In genomic region chr8:61273307-61274221, GRCm38 (mm10) we compare ENCODE assay signal across 15 mouse cellular contexts. TPM values are rescaled to one million over a fixed set of nuclear protein-coding genes. Genes with fewer than 3 reads are reported as not detected.
A peak's percentile ranks its signal among the peaks of the same experiment; 100 is the strongest.
DNase-seq lines count a peak whose midpoint lies in the region; ATAC-seq and TF ChIP-seq lines count a peak whose summit lies in the region.
"Had no signal": no experiment of that assay in that cellular context is flagged by ENCODE, and none has a peak within 500 bp of the region (broad histone marks: within the 10 kb centered on the region; RNA-seq: fewer than 3 reads in every experiment).

No protein-coding gene starts in this region.

- WGBS in forebrain, embryonic 10.5 days: 88% methylated on average over 17 of the region's 17 CpGs
- WGBS in forebrain, embryonic 11.5 days: 80% methylated on average over 17 of the region's 17 CpGs
- 85% methylated on average over 17 of the region's 17 CpGs for WGBS in midbrain, embryonic 10.5 days
- 86% methylated on average over 17 of the region's 17 CpGs for WGBS in midbrain, embryonic 14.5 days
- 88% methylated on average over 17 of the region's 17 CpGs for WGBS in cerebellum, adult 2 months

- no peak overlapping the region for H3K4me3 ChIP-seq in forebrain, embryonic 10.5 days
- no peak overlapping the region for H3K4me3 ChIP-seq in forebrain, embryonic 11.5 days (ENCODE audit: low read depth, low read length)
- H3K4me3 ChIP-seq in midbrain, embryonic 10.5 days: no peak overlapping the region
- no peak overlapping the region for H3K4me3 ChIP-seq in midbrain, embryonic 14.5 days (replicated peaks; ENCODE audit: low read depth, low read length)
- no peak overlapping the region for H3K4me3 ChIP-seq in cerebellum, adult 2 months (replicated peaks; ENCODE audit: insufficient read depth, low read depth, low read length)
- H3K4me3 ChIP-seq: hindbrain, embryonic 15.5 days; midbrain, embryonic 13.5 days had no signal

- no peak for ATAC-seq in forebrain, embryonic 11.5 days (replicated peaks; ENCODE audit: low FRiP score)
- no peak for ATAC-seq in midbrain, embryonic 14.5 days (ENCODE audit: low FRiP score, low TSS enrichment)

- no peaks in the 10 kb centered on the region for H3K9me3 ChIP-seq in forebrain, embryonic 10.5 days
- no peaks in the 10 kb centered on the region for H3K9me3 ChIP-seq in forebrain, embryonic 11.5 days (ENCODE audit: control insufficient read depth, low read length)
- 0 out of 2 replicates have a peak, but pooled peaks cover under 1% of the 10 kb centered on the region for H3K9me3 ChIP-seq in midbrain, embryonic 10.5 days (replicated peaks)
- no peaks in the 10 kb centered on the region for H3K9me3 ChIP-seq in midbrain, embryonic 14.5 days (ENCODE audit: control insufficient read depth, low read length)
- H3K9me3 ChIP-seq: hindbrain, embryonic 15.5 days; midbrain, embryonic 13.5 days had no signal

- no peak for TF ChIP-seq CTCF in cerebellum, adult 2 months (IDR thresholded peaks at IDR 0.05; ENCODE audit: borderline replicate concordance, insufficient read depth, low read depth, low read length)

- H3K27ac ChIP-seq in forebrain, embryonic 10.5 days: peak overlapping the region; percentile 77; the same call in 1 of the 2 replicates
- no peak overlapping the region for H3K27ac ChIP-seq in forebrain, embryonic 11.5 days (ENCODE audit: low read depth, low read length)
- peak overlapping the region; percentile 65 for H3K27ac ChIP-seq in midbrain, embryonic 10.5 days (replicated peaks)
- H3K27ac ChIP-seq in midbrain, embryonic 14.5 days (replicated peaks; ENCODE audit: low read depth, low read length): no peak overlapping the region
- no peak overlapping the region for H3K27ac ChIP-seq in cerebellum, adult 2 months (ENCODE audit: insufficient read depth, low read length)
- H3K27ac ChIP-seq: hindbrain, embryonic 15.5 days; midbrain, embryonic 13.5 days had no signal

- H3K36me3 ChIP-seq in forebrain, embryonic 10.5 days (replicated peaks): peaks cover under 1% of the 10 kb centered on the region
- H3K36me3 ChIP-seq in forebrain, embryonic 11.5 days (ENCODE audit: control insufficient read depth, insufficient read depth, low read length): no peaks in the 10 kb centered on the region
- H3K36me3 ChIP-seq in midbrain, embryonic 10.5 days: peaks cover 1% of the 10 kb centered on the region; the same call in 1 of the 2 replicates
- H3K36me3 ChIP-seq in midbrain, embryonic 14.5 days (ENCODE audit: control insufficient read depth, insufficient read depth, low read length): no peaks in the 10 kb centered on the region
- H3K36me3 ChIP-seq: hindbrain, embryonic 15.5 days; midbrain, embryonic 13.5 days had no signal

- H3K4me2 ChIP-seq in forebrain, embryonic 11.5 days (ENCODE audit: low read depth, low read length, severe bottlenecking): no peak overlapping the region
- no peak overlapping the region for H3K4me2 ChIP-seq in midbrain, embryonic 14.5 days (ENCODE audit: low read length)
- H3K4me2 ChIP-seq: hindbrain, embryonic 15.5 days; midbrain, embryonic 13.5 days had no signal

- no peak for DNase-seq in forebrain, embryonic 10.5 days (ENCODE audit: extremely low spot score, low spot score)
- no peak for DNase-seq in forebrain, embryonic 11.5 days (ENCODE audit: low spot score)
- DNase-seq in midbrain, embryonic 10.5 days (ENCODE audit: low spot score): no peak
- DNase-seq in midbrain, embryonic 14.5 days: no peak
- peak; percentile 64 to 77 for DNase-seq in kidney, postnatal 25 days
- no peak for DNase-seq in thymus, postnatal 10 days (ENCODE audit: low spot score in 2 of 2)
- no peak for DNase-seq in cerebellum, adult 2 months
- no peak for DNase-seq in gastrocnemius, adult 8-10 months (ENCODE audit: low spot score in 2 of 2)
- DNase-seq: cerebellum, adult 18-20 months; layer of hippocampus, adult 9-11 months; lung, adult 2 months; right cerebral cortex, postnatal 14 days; thymus, postnatal 25 days had no signal

- H3K9ac ChIP-seq in forebrain, embryonic 11.5 days (ENCODE audit: low read length): no peak overlapping the region
- no peak overlapping the region for H3K9ac ChIP-seq in midbrain, embryonic 14.5 days (replicated peaks; ENCODE audit: low read length)
- H3K9ac ChIP-seq: hindbrain, embryonic 15.5 days; midbrain, embryonic 13.5 days had no signal

- H3K4me1 ChIP-seq in forebrain, embryonic 10.5 days: peaks cover 77% of the 10 kb centered on the region
- peaks cover 15% of the 10 kb centered on the region for H3K4me1 ChIP-seq in forebrain, embryonic 11.5 days (replicated peaks; ENCODE audit: control insufficient read depth, insufficient read depth, low read length)
- peaks cover 74% of the 10 kb centered on the region for H3K4me1 ChIP-seq in midbrain, embryonic 10.5 days
- H3K4me1 ChIP-seq in midbrain, embryonic 14.5 days (ENCODE audit: control insufficient read depth, insufficient read depth, low read length): peaks cover 16% of the 10 kb centered on the region
- no peaks in the 10 kb centered on the region for H3K4me1 ChIP-seq in cerebellum, adult 2 months (ENCODE audit: control insufficient read depth, insufficient read depth, low read length)

- no peaks in the 10 kb centered on the region for H3K27me3 ChIP-seq in forebrain, embryonic 10.5 days (ENCODE audit: poor library complexity, severe bottlenecking)
- no peaks in the 10 kb centered on the region for H3K27me3 ChIP-seq in forebrain, embryonic 11.5 days (ENCODE audit: control insufficient read depth, insufficient read depth, low read length)
- H3K27me3 ChIP-seq in midbrain, embryonic 10.5 days (ENCODE audit: low read depth, poor library complexity, severe bottlenecking): no peaks in the 10 kb centered on the region
- no peaks in the 10 kb centered on the region for H3K27me3 ChIP-seq in midbrain, embryonic 14.5 days (ENCODE audit: control insufficient read depth, insufficient read depth, low read length)
- no peaks in the 10 kb centered on the region for H3K27me3 ChIP-seq in cerebellum, adult 2 months (ENCODE audit: control insufficient read depth, insufficient read depth, low read length)
- H3K27me3 ChIP-seq: hindbrain, embryonic 15.5 days; midbrain, embryonic 13.5 days had no signal

- no peak for TF ChIP-seq POLR2A in cerebellum, adult 2 months (IDR thresholded peaks at IDR 0.05; ENCODE audit: borderline replicate concordance, insufficient read depth, low read length)

RNA-seq across cellular contexts. Expression of gene Sh3rf1, which starts 49.9 kb away (rescaled TPM):
- 18.1 and 18.2 TPM in 2 replicates for polyA plus RNA-seq in forebrain, embryonic 10.5 days (2016; fragmentation: Nextera tagmentation; extraction: Ambion mirVana)
- 28.1 and 28.8 TPM in 2 replicates for polyA plus RNA-seq in forebrain, embryonic 11.5 days (2014; fragmentation: Nextera tagmentation; extraction: Ambion mirVana)
- 18.1 and 18.4 TPM in 2 replicates for polyA plus RNA-seq in midbrain, embryonic 10.5 days (2016; fragmentation: Nextera tagmentation; extraction: Ambion mirVana)
- polyA plus RNA-seq in midbrain, embryonic 14.5 days (2014; fragmentation: Nextera tagmentation; extraction: Ambion mirVana): 32.2 and 38.4 TPM in 2 replicates
- 4.7 and 5.5 TPM in 2 replicates for polyA plus RNA-seq in cerebellum, adult 2 months (2012; rRNA removed)
- total RNA-seq in gastrocnemius, adult 8-10 months (2022): 1 to 10 TPM; 1.3 to 1.8 (median 1.4) TPM

Comparison
In these comparisons a context has a peak if more than half of its experiments do, and no peak if none do; other contexts are left out.
1. H3K27ac ChIP-seq: peak in forebrain, embryonic 10.5 days (single experiment) and midbrain, embryonic 10.5 days (single experiment); none in forebrain, embryonic 11.5 days (single experiment), midbrain, embryonic 14.5 days (single experiment) and cerebellum, adult 2 months (single experiment).
2. DNase-seq: peak in kidney, postnatal 25 days (2 of 2); none in forebrain, embryonic 10.5 days (single experiment), forebrain, embryonic 11.5 days (single experiment), midbrain, embryonic 10.5 days (single experiment), midbrain, embryonic 14.5 days (single experiment), thymus, postnatal 10 days (0 of 2), cerebellum, adult 2 months (0 of 2) and gastrocnemius, adult 8-10 months (0 of 2).